Mouse (Mus musculus) central nervous system, embryonic 11.5 days (tissue): Measurements from ENCODE around the gene Olfr1329. TPM values are rescaled to one million over a fixed set of nuclear protein-coding genes. Genes with fewer than 3 reads are reported as not detected.

Experiments used
- polyA plus RNA-seq: library from polyadenylated mRNA; depleted of rRNA; stranded (reverse); fragments of >200 nt; gene quantifications from 2 replicates; pipeline ENCODE4 v1.2.3, GENCODE M21; 2012; rRNA removed

The Olfr1329 gene
- polyA plus RNA-seq, result not detected in 2 replicates

DNA sequence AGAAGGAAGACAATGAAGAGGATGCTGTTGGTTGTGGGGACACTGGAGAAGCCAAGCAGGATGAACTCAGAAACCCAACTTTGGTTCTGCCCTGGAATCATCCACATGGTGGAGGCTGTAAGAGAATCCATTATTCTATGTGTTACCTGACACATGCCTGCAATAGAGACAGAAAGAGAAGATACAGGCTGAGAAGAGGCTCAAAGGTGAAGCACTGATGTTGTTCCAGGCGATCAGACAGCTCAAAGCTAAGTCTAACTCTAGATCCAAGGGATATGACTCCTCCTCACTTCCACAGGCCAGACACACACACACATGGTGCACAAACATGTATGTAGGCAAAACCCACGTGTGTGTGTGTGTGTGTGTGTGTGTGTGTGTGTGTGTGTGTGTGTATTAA, at the start of gene Olfr1329:
Gene Olfr1329, minus strand, starts transcription at position 101 of the 400 bp plus-strand sequence.

GRCm38 (mm10) chr4:118961141-118961628, 43.9 kb upstream of the Olfr1329 start, which contains the start of gene Lao1:
Gene Lao1 (plus strand): TSS chr4:118961578.

DNA sequence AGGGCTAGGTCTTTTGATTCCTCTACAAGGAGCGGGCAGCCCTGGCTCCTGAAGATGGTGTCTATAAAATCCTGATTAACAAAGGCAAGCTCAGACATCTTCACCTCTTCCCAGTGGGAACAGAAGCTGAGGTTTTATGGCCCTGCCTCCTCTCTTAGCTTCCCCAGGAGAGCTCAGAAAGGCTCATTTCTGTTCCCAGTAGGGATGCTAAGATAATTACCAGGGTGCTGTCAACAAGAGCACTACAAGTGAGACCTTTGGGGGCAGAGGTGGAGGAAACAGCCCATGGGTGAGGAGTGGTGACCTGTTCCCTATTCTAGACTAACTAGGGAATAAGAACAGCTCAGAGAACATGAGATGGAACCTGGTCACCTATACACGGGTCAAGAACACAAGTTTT, 21.2 kb upstream of the Olfr1329 start, which contains the start of gene Olfr1328:
Gene Olfr1328, minus strand, starts transcription at position 101 of the 400 bp plus-strand sequence.

GRCm38 (mm10) chr4:118888297-118888696, 29.0 kb downstream of the Olfr1329 start, which contains the start of gene Olfr1330:
Gene Olfr1330 (plus strand): TSS chr4:118888597.

Other genes with a start within 250 kb of the Olfr1329 start
- 0.02 TPM in 1 of 2 replicates, not detected in the other for gene Olfr1342, start 224.7 kb downstream of the Olfr1329 start, polyA plus RNA-seq
- gene Olfr1341, start 213.9 kb downstream of the Olfr1329 start, polyA plus RNA-seq, result not detected in 2 replicates
- gene Olfr1340, start 197.3 kb downstream of the Olfr1329 start, polyA plus RNA-seq, result not detected in 2 replicates
- gene Olfr1339, start 185.3 kb downstream of the Olfr1329 start, polyA plus RNA-seq, result not detected in 2 replicates
- gene Olfr1338, start 158.7 kb downstream of the Olfr1329 start, polyA plus RNA-seq, result not detected in 2 replicates
- not detected in 2 replicates for gene Olfr1337, start 134.9 kb downstream of the Olfr1329 start, polyA plus RNA-seq
- gene Olfr1335, start 107.5 kb downstream of the Olfr1329 start, polyA plus RNA-seq, result not detected in 2 replicates
- not detected in 2 replicates for gene Olfr1333, start 81.2 kb downstream of the Olfr1329 start, polyA plus RNA-seq
- not detected in 2 replicates for gene Olfr1331, start 52.8 kb downstream of the Olfr1329 start, polyA plus RNA-seq
- gene Olfr1330, start 28.9 kb downstream of the Olfr1329 start, polyA plus RNA-seq, result not detected in 2 replicates
- not detected in 2 replicates for gene Olfr1328, start 21.1 kb upstream of the Olfr1329 start, polyA plus RNA-seq
- gene Lao1, start 44.1 kb upstream of the Olfr1329 start, polyA plus RNA-seq, result not detected in 2 replicates
- gene Slc2a1, start 191.2 kb upstream of the Olfr1329 start, polyA plus RNA-seq, result 77.0 and 86.0 TPM in 2 replicates